Mouse (Mus musculus): ENCODE measurements around the gene Cnnm1. TPM values are rescaled to one million over a fixed set of nuclear protein-coding genes. Genes with fewer than 3 reads are reported as not detected.

The Cnnm1 gene
- polyA plus RNA-seq, 1 experiment from 2014 or later, result 5.5 TPM

DNA sequence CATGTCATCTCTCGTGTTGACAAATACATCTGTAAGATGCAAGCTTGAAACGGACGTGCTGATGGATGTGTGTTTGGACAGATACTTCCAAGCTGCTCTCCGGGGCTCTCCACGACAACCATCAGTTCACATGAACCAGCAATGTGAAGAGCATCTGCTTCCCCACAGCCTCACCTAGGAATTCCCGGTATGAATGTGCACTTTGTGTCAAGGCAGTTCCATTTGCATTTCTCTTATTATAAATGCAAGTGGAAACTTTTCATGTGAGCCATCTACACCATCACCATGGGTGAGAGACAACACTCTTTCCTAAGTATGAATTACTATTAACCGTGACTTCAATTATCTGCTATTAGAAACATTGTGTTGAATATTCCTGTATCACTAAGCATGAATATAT is 77.6 kb downstream of the Cnnm1 start:
- Histone ChIP-seq H3K4me1 (replicated peaks; ENCODE audit: control insufficient read depth, insufficient read depth, low read length) (0 out of 2 replicates have a peak, but pooled peaks cover 3% of the 10 kb centered on the region), H3K4me3 (ENCODE audit: low read depth, low read length) (no peak overlapping the region), H3K27me3 (replicated peaks; ENCODE audit: control insufficient read depth, insufficient read depth, low read length) (no peaks in the 10 kb centered on the region), H3K9me3 (ENCODE audit: control insufficient read depth) (no peaks in the 10 kb centered on the region), H3K4me2 (replicated peaks; ENCODE audit: low read depth) (no peak overlapping the region), H3K9ac (ENCODE audit: low read depth, low read length) (no peak overlapping the region), H3K27ac (ENCODE audit: low read depth, low read length) (no peak overlapping the region), H3K36me3 (ENCODE audit: control insufficient read depth, insufficient read depth) (peaks cover 17% of the 10 kb centered on the region)
- no peak for ATAC-seq
- no peak for TF ChIP-seq CTCF (IDR thresholded peaks at IDR 0.05; ENCODE audit: low read depth)
- WGBS, result 73% methylated on average over 7 of the region's 7 CpGs

DNA sequence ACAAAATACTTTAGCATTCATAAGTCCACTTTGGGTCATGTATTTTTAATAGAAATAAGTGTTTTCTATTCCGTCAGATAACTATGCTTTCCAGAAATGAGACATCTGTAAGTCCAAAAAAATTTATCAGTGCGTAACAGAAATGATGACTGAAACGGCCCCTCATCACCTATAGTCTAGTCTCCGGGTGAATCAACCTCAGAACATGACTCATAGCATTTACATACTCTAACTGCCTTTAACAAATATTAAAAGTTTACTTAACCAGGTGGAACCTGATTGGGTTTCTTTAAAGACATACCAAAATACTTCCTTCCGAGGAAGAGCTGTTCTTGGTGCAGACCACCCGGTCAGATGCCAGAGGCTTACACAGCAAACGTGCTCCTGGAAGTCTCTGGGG is 78.0 kb downstream of the Cnnm1 start:
- H3K4me2 ChIP-seq (replicated peaks; ENCODE audit: low read depth), result no peak overlapping the region
- no peak for TF ChIP-seq CTCF (IDR thresholded peaks at IDR 0.05; ENCODE audit: low read depth)
- no peaks in the 10 kb centered on the region for H3K9me3 ChIP-seq (ENCODE audit: control insufficient read depth)
- no peaks in the 10 kb centered on the region for H3K27me3 ChIP-seq (replicated peaks; ENCODE audit: control insufficient read depth, insufficient read depth, low read length)
- H3K4me1 ChIP-seq (replicated peaks; ENCODE audit: control insufficient read depth, insufficient read depth, low read length), result 0 out of 2 replicates have a peak, but pooled peaks cover 3% of the 10 kb centered on the region
- no peak overlapping the region for H3K9ac ChIP-seq (ENCODE audit: low read depth, low read length)
- ATAC-seq, result no peak
- WGBS, result 67% methylated on average over 7 of the region's 7 CpGs
- no peak overlapping the region for H3K4me3 ChIP-seq (ENCODE audit: low read depth, low read length)
- H3K27ac ChIP-seq (ENCODE audit: low read depth, low read length), result no peak overlapping the region
- H3K36me3 ChIP-seq (ENCODE audit: control insufficient read depth, insufficient read depth), result peaks cover 17% of the 10 kb centered on the region

DNA sequence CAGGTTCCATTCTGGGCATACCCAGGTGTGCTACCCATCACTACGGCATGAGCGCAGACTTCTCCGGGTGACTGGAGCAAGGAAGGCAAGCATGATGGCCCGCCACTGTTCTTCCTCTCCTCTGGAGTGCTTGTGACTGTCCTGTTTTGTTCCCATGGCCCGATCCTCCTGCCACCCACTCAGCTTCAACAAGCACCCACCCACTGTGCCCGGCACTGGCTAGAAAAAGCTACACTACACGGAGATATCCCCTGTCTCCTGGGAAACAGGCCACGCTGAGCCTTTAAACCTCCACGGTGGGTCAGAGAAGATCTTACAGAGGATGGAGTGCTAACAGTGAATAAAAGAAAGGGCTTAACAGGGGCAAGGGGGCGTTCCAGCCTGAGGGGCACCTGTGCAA is 79.0 kb downstream of the Cnnm1 start:
- WGBS, result 95% methylated on average over 10 of the region's 10 CpGs
- Histone ChIP-seq H3K4me3 (ENCODE audit: low read depth, low read length) (no peak overlapping the region), H3K27ac (ENCODE audit: low read depth, low read length) (no peak overlapping the region), H3K9me3 (ENCODE audit: control insufficient read depth) (no peaks in the 10 kb centered on the region), H3K4me1 (replicated peaks; ENCODE audit: control insufficient read depth, insufficient read depth, low read length) (peaks cover 10% of the 10 kb centered on the region), H3K27me3 (replicated peaks; ENCODE audit: control insufficient read depth, insufficient read depth, low read length) (no peaks in the 10 kb centered on the region), H3K4me2 (replicated peaks; ENCODE audit: low read depth) (no peak overlapping the region), H3K9ac (ENCODE audit: low read depth, low read length) (no peak overlapping the region), H3K36me3 (ENCODE audit: control insufficient read depth, insufficient read depth) (peaks cover 15% of the 10 kb centered on the region)
- ATAC-seq, result no peak
- no peak for TF ChIP-seq CTCF (IDR thresholded peaks at IDR 0.05; ENCODE audit: low read depth)

DNA sequence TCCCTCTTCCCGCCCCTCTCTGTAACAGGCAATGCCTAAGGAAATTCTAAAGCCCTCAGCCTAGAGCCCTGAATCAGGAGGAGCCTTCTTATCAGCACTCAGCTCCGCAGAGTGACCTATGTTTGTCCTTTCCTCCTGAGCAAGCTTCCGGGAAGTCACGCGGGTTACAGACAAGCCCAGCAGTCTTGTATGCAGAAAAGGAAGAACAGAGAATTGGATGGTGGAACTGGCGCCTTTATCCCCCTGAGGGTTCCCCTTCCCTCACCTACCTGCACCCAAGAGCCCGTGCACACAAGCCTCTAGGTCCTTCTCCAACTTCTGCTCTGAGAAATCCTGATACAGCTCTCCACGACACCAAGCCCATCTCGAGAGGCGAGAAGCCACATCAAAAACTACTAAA is 80.2 kb downstream of the Cnnm1 start:
- Histone ChIP-seq H3K4me2 (replicated peaks; ENCODE audit: low read depth) (peak overlapping the region; percentile 46), H3K27ac (ENCODE audit: low read depth, low read length) (peak overlapping the region; percentile 75), H3K9ac (ENCODE audit: low read depth, low read length) (peak overlapping the region; percentile 28; the same call in 1 of the 2 replicates), H3K4me1 (replicated peaks; ENCODE audit: control insufficient read depth, insufficient read depth, low read length) (peaks cover 10% of the 10 kb centered on the region), H3K27me3 (replicated peaks; ENCODE audit: control insufficient read depth, insufficient read depth, low read length) (no peaks in the 10 kb centered on the region), H3K4me3 (ENCODE audit: low read depth, low read length) (no peak overlapping the region), H3K36me3 (ENCODE audit: control insufficient read depth, insufficient read depth) (0 out of 2 replicates have a peak, but pooled peaks cover 3% of the 10 kb centered on the region), H3K9me3 (ENCODE audit: control insufficient read depth) (no peaks in the 10 kb centered on the region)
- no peak for ATAC-seq
- WGBS, result 42% methylated on average over 9 of the region's 10 CpGs
- TF ChIP-seq CTCF (IDR thresholded peaks at IDR 0.05; ENCODE audit: low read depth), result no peak

DNA sequence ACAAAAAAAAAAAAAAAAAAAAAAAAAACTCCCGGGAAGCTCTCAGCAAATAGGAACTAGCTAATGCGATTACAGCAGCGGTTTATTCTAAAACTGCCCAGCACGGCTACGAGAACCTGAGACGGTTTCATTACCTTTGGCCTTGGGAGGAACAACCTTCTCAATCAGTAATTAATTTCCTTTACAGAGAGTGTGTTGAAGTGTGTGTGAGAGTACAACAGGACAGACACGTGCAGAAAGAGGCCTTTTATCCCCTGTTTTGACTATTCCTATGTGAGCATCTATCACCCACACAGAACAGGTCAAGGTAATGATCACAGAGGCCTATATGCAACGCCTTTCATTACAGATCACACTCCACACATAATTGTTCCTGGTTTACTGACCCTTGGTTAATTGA is 81.1 kb downstream of the Cnnm1 start:
- ATAC-seq, result no peak
- Histone ChIP-seq H3K4me2 (replicated peaks; ENCODE audit: low read depth) (peak overlapping the region; percentile 46; the same call in 1 of the 2 replicates), H3K4me3 (ENCODE audit: low read depth, low read length) (no peak overlapping the region), H3K9ac (ENCODE audit: low read depth, low read length) (no peak overlapping the region), H3K4me1 (replicated peaks; ENCODE audit: control insufficient read depth, insufficient read depth, low read length) (peaks cover 10% of the 10 kb centered on the region), H3K27me3 (replicated peaks; ENCODE audit: control insufficient read depth, insufficient read depth, low read length) (0 out of 2 replicates have a peak, but pooled peaks cover 4% of the 10 kb centered on the region), H3K36me3 (ENCODE audit: control insufficient read depth, insufficient read depth) (no peaks in the 10 kb centered on the region), H3K27ac (ENCODE audit: low read depth, low read length) (peak overlapping the region; percentile 75), H3K9me3 (ENCODE audit: control insufficient read depth) (no peaks in the 10 kb centered on the region)
- no peak for TF ChIP-seq CTCF (IDR thresholded peaks at IDR 0.05; ENCODE audit: low read depth)
- 27% methylated on average over 8 of the region's 8 CpGs for WGBS

DNA sequence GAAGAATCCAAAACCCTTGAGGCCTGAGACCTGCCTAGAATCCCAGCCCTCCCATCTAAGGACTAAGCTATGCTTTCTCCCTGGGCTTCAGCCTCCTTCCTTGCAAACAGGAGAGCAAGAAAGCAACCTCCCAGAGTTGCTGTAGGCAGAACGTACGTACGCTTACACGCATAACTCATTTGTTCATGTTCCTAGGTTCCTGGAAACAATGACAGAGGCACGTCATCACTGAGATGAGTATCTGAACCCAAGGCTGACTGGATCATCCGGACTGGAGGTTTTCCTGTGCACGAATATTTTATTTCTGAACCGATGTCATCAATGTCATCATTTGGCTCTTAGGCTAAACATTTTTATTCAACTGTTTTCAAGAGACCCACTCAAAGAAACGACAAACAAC is 81.8 kb downstream of the Cnnm1 start:
- Histone ChIP-seq H3K4me3 (ENCODE audit: low read depth, low read length) (no peak overlapping the region), H3K27ac (ENCODE audit: low read depth, low read length) (no peak overlapping the region), H3K36me3 (ENCODE audit: control insufficient read depth, insufficient read depth) (no peaks in the 10 kb centered on the region), H3K27me3 (replicated peaks; ENCODE audit: control insufficient read depth, insufficient read depth, low read length) (0 out of 2 replicates have a peak, but pooled peaks cover 5% of the 10 kb centered on the region), H3K4me2 (replicated peaks; ENCODE audit: low read depth) (peak overlapping the region; percentile 88; the same call in 1 of the 2 replicates), H3K9me3 (ENCODE audit: control insufficient read depth) (no peaks in the 10 kb centered on the region), H3K4me1 (replicated peaks; ENCODE audit: control insufficient read depth, insufficient read depth, low read length) (peaks cover 10% of the 10 kb centered on the region), H3K9ac (ENCODE audit: low read depth, low read length) (no peak overlapping the region)
- TF ChIP-seq CTCF (IDR thresholded peaks at IDR 0.05; ENCODE audit: low read depth), result no peak
- WGBS, result 85% methylated on average over 9 of the region's 9 CpGs
- no peak for ATAC-seq

Data from intestine, postnatal 0 days (tissue).